Mouse (Mus musculus) lung, embryonic 16.5 days (tissue): ENCODE measurements around the gene Rpl5. TPM values are rescaled to one million over a fixed set of nuclear protein-coding genes. Genes with fewer than 3 reads are reported as not detected.

Experiments used
- ATAC-seq: fragments of 200-750 bp; cut with Nextera tagmentation; 2 replicates; pipeline ENCODE4 v1.8.0; 2017; ENCODE audit warnings: low read depth, mild to moderate bottlenecking, moderate library complexity
- H3K27ac ChIP-seq: fragments of 300-500 bp; sonication (generic); 2 replicates; pipeline ENCODE4 v1.5.1; 2014; ENCODE audit warnings: mild to moderate bottlenecking, control low read depth, low read length
- H3K27me3 ChIP-seq: fragments of 300-500 bp; sonication (generic); 2 replicates; pipeline ENCODE4 v1.6.1; 2014; ENCODE audit warnings: low read depth, low read length, mixed read lengths; ENCODE audit not compliant: control insufficient read depth, insufficient read depth
- H3K36me3 ChIP-seq: fragments of 300-500 bp; sonication (generic); 2 replicates; pipeline ENCODE4 v1.6.1; 2014; ENCODE audit warnings: low read length; ENCODE audit not compliant: control insufficient read depth, insufficient read depth
- H3K4me1 ChIP-seq: fragments of 300-500 bp; sonication (generic); replicated peaks from 2 replicates; pipeline ENCODE4 v1.6.1; 2014; ENCODE audit warnings: low read length, mixed read lengths; ENCODE audit not compliant: control insufficient read depth, insufficient read depth
- H3K4me2 ChIP-seq: fragments of 300-500 bp; sonication (generic); 2 replicates; pipeline ENCODE4 v1.6.1; 2014; ENCODE audit warnings: low read depth, low read length, control low read depth
- H3K4me3 ChIP-seq: fragments of 300-500 bp; sonication (generic); 2 replicates; pipeline ENCODE4 v1.5.1; 2014; ENCODE audit warnings: mild to moderate bottlenecking, low read length, control low read depth
- H3K9ac ChIP-seq: fragments of 300-500 bp; sonication (generic); 2 replicates; pipeline ENCODE4 v1.6.1; 2014; ENCODE audit warnings: low read length, control low read depth
- H3K9me3 ChIP-seq: fragments of 300-500 bp; sonication (generic); 2 replicates; pipeline ENCODE4 v1.6.1; 2016; ENCODE audit warnings: low read length; ENCODE audit not compliant: control insufficient read depth
- WGBS: fragments of 180-500 bp; shearing (Covaris S2); extraction: QIAGEN DNeasy Blood & Tissue Kit; methylation state at CpG from one replicate; pipeline ENCODE4 v1.1.7; 2014; 5-methylcytosine and 5-hydroxymethylcytosine counted together
- polyA plus RNA-seq: library from polyadenylated mRNA; unstranded; fragments of >200 nt; fragmentation: Nextera tagmentation; extraction: Ambion mirVana; gene quantifications from 2 replicates; pipeline ENCODE4 v1.2.1, GENCODE M21; 2015

Rpl5 gene
- polyA plus RNA-seq, 1 experiment from 2014 or later, result 63.5 TPM

- peaks cover 6% of the 10 kb centered on the region; the same call in 1 of the 2 replicates for H3K4me1 ChIP-seq
- H3K9me3 ChIP-seq, result no peaks in the 10 kb centered on the region
- WGBS, result 58% methylated on average over 1 of the region's 1 CpGs
- no peak for ATAC-seq
- H3K4me2 ChIP-seq, result no peak overlapping the region
- no peak overlapping the region for H3K9ac ChIP-seq
- H3K36me3 ChIP-seq, result no peaks in the 10 kb centered on the region
- no peak overlapping the region for H3K4me3 ChIP-seq
- H3K27me3 ChIP-seq, result no peaks in the 10 kb centered on the region
- H3K27ac ChIP-seq, result no peak overlapping the region
Measured at GRCm38 (mm10) chr5:107948899-107949298, 48.6 kb downstream of the Rpl5 start.

- 82% methylated on average over 3 of the region's 3 CpGs for WGBS
- Histone ChIP-seq H3K27ac (peak overlapping the region; percentile 41; the same call in 1 of the 2 replicates), H3K9ac (no peak overlapping the region), H3K27me3 (no peaks in the 10 kb centered on the region), H3K4me1 (peaks cover 6% of the 10 kb centered on the region; the same call in 1 of the 2 replicates), H3K9me3 (no peaks in the 10 kb centered on the region), H3K36me3 (no peaks in the 10 kb centered on the region), H3K4me3 (no peak overlapping the region), H3K4me2 (no peak overlapping the region)
- ATAC-seq, result no peak
Measured at GRCm38 (mm10) chr5:107949607-107950006, 49.3 kb downstream of the Rpl5 start.

- Histone ChIP-seq H3K27me3 (no peaks in the 10 kb centered on the region), H3K4me1 (peaks cover 6% of the 10 kb centered on the region; the same call in 1 of the 2 replicates), H3K9me3 (no peaks in the 10 kb centered on the region), H3K27ac (no peak overlapping the region), H3K9ac (no peak overlapping the region), H3K4me2 (no peak overlapping the region), H3K36me3 (no peaks in the 10 kb centered on the region), H3K4me3 (no peak overlapping the region)
- 63% methylated on average over 5 of the region's 5 CpGs for WGBS
- ATAC-seq, result peak; percentile 23; the same call in 1 of the 2 replicates
Measured at GRCm38 (mm10) chr5:107950643-107951042, 50.3 kb downstream of the Rpl5 start.

Other genes with a start within 250 kb of the Rpl5 start
- gene Gfi1, start 174.5 kb upstream of the Rpl5 start, polyA plus RNA-seq, result 0.31 and 0.45 TPM in 2 replicates
- 0.20 and 0.29 TPM in 2 replicates for gene Ube2d2b, start 70.4 kb upstream of the Rpl5 start, polyA plus RNA-seq
- 57.5 and 59.3 TPM in 2 replicates for gene Evi5, start 25.4 kb upstream of the Rpl5 start, polyA plus RNA-seq
- gene Fam69a, start 86.6 kb downstream of the Rpl5 start, polyA plus RNA-seq, result 23.8 and 24.4 TPM in 2 replicates
- gene Mtf2, start 165.2 kb downstream of the Rpl5 start, polyA plus RNA-seq, result 81.8 and 98.0 TPM in 2 replicates
- 31.8 and 32.4 TPM in 2 replicates for gene Tmed5, start 232.1 kb downstream of the Rpl5 start, polyA plus RNA-seq
- 13.4 and 13.6 TPM in 2 replicates for gene Ccdc18, start 232.4 kb downstream of the Rpl5 start, polyA plus RNA-seq